Mouse (Mus musculus): ENCODE measurements around the gene Pik3ca. TPM values are rescaled to one million over a fixed set of nuclear protein-coding genes. Genes with fewer than 3 reads are reported as not detected.

Pik3ca gene
- polyA plus RNA-seq, 1 experiment from 2014 or later = 8.2 TPM

DNA sequence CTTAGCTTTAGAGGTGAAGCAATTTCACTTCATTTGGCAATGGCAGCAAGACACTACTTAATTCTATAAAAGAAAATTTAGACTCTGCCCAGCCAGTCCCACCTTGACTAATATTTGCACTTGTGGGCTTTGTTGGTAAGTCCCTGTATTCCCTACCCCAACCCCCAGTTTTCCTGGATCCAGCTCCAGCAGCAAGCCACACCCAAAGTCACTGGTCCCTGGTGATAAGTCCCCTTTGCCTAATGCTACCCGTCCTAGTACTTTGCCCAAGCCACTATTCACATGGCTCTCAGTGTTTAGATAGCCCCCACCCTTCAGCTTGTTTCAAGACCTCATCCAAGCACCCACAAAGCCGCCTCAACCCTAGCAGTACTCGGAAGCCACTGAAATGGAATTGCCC, 15.9 kb upstream of the Pik3ca start:
- WGBS = 79% methylated on average over 3 of the region's 3 CpGs
- Histone ChIP-seq H3K27me3 (replicated peaks; ENCODE audit: low read depth, poor library complexity, severe bottlenecking) (no peaks in the 10 kb centered on the region), H3K36me3 (replicated peaks) (no peaks in the 10 kb centered on the region), H3K27ac (replicated peaks) (no peak overlapping the region), H3K9me3 (no peaks in the 10 kb centered on the region), H3K4me1 (no peaks in the 10 kb centered on the region), H3K4me3 (no peak overlapping the region)
- no peak for DNase-seq (ENCODE audit: low spot score)

DNA sequence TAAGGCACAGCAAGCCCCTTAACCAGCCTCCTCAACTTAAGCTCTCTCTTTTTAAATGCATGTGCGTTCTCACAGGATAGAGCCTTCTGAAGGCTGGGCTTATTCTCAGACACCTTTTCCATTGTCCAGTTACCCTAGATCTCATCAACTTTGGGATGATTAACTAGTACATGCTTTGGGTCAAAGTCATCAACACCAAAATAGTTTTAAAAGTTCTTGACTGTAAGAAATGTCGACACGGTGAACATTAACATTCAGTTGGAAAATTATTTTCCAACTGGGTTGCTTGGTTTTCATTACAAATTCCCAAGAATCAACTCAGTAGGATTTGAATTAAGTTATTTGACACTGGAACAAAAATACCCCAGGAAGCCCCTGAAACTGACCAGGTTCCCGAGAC, 4.6 kb upstream of the Pik3ca start:
- H3K36me3 ChIP-seq (replicated peaks) = no peaks in the 10 kb centered on the region
- H3K4me3 ChIP-seq = no peak overlapping the region
- H3K27me3 ChIP-seq (replicated peaks; ENCODE audit: low read depth, poor library complexity, severe bottlenecking) = no peaks in the 10 kb centered on the region
- no peaks in the 10 kb centered on the region for H3K9me3 ChIP-seq
- no peak overlapping the region for H3K27ac ChIP-seq (replicated peaks)
- no peak for DNase-seq (ENCODE audit: low spot score)
- 90% methylated on average over 4 of the region's 4 CpGs for WGBS
- H3K4me1 ChIP-seq = peaks cover 6% of the 10 kb centered on the region

DNA sequence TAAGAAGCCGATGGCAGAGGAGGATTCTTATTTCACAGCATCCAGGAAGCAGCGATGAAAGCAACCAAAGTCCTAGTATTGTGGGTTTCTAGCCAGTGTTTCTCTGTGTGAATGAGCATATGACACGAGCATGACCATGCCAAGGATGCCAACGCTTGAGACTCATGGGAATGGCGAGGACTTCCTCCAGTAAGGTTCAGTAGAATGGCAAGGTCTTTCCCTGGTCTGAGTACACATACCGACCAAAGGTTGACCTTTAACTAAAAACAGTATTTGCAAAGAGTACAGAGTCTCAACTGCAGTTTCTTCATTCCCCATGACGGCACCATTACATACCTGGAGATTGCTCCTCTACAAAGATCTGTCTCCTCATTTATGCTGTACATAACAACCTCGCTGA, 3.5 kb upstream of the Pik3ca start:
- Histone ChIP-seq H3K9me3 (no peaks in the 10 kb centered on the region), H3K27me3 (replicated peaks; ENCODE audit: low read depth, poor library complexity, severe bottlenecking) (no peaks in the 10 kb centered on the region), H3K27ac (replicated peaks) (no peak overlapping the region), H3K36me3 (replicated peaks) (no peaks in the 10 kb centered on the region), H3K4me3 (no peak overlapping the region), H3K4me1 (peaks cover 13% of the 10 kb centered on the region)
- DNase-seq (ENCODE audit: low spot score) = no peak
- WGBS = 88% methylated on average over 8 of the region's 8 CpGs

DNA sequence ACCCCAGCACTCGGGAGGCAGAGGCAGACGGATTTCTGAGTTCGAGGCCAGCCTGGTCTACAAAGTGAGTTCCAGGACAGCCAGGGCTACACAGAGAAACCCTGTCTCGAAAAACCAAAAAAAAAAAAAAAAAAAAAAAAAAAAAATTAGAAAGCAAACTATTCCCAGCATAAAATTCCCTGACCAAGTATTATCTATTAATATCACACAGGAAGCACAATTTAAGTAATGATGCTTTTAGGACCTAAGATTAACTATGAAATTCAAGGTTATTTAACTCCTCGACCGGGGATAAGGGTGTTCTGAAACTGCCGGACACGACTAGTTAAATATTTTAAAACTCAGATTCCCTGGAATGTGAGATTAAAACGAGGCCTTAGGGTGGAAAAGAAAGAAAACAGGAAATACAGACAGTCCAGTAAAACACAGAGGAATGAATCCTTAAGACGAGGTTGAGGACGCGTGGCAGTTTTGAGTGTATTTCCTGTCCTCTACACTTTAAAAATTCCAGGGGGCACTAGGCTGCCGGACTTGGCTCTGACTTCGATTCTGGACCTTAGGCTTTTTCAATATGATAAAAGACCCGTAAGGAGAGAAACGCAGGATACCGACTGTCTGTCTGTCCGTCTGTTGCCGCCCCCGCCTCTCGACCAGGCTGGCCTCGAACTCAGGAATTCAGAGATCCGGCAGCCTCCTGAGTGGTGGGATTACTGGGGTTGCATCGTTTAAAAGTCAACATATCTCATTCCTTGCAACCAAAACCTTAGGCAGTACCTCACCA, 1.5 kb upstream of the Pik3ca start:
- H3K27ac ChIP-seq (replicated peaks) = peak overlapping the region; percentile 96
- peak overlapping the region; percentile 92 for H3K4me3 ChIP-seq
- no peaks in the 10 kb centered on the region for H3K9me3 ChIP-seq
- no peaks in the 10 kb centered on the region for H3K36me3 ChIP-seq (replicated peaks)
- no peaks in the 10 kb centered on the region for H3K27me3 ChIP-seq (replicated peaks; ENCODE audit: low read depth, poor library complexity, severe bottlenecking)
- WGBS = 28% methylated on average over 24 of the region's 24 CpGs
- DNase-seq (ENCODE audit: low spot score) = peak; percentile 45
- H3K4me1 ChIP-seq = peaks cover 31% of the 10 kb centered on the region

DNA sequence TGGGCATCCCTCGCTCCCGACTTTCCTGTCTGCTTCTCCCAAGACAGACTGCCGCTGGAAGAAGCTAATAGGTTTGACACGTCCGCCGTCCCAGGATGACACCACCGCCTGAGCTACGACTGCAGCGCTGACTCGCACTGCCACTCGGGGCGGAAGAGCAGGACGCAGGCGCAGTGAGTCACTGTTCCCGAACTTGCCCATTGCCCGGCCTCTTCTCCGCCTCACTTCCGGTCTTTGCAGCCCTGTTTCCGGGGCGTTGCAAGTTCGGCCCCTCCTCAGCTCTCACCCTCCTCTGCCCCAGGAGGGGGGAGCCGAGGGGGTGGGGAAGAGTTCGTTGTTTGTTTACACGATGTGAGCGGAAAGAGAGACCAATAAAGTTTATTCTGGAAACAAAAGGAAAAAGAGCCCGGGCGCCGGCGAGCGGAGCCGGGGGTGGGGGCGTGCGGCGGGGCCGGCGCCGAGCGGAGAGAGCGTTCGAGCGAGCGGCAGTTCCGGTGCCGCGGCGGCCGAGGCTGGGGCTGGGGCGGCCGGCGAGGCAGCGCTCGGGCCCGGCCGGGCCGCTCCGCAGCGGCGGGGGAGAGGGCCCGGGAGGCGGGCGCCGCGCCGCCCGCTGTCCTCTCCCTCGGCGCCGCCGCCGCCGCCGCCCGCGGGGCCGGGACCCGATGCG, 544 bp upstream of the Pik3ca start:
- no peaks in the 10 kb centered on the region for H3K9me3 ChIP-seq
- WGBS = 6% methylated on average over 64 of the region's 77 CpGs
- no peaks in the 10 kb centered on the region for H3K27me3 ChIP-seq (replicated peaks; ENCODE audit: low read depth, poor library complexity, severe bottlenecking)
- DNase-seq (ENCODE audit: low spot score) = peak; percentile 98
- peak overlapping the region; percentile 92 for H3K4me3 ChIP-seq
- no peaks in the 10 kb centered on the region for H3K36me3 ChIP-seq (replicated peaks)
- peaks cover 35% of the 10 kb centered on the region for H3K4me1 ChIP-seq
- H3K27ac ChIP-seq (replicated peaks) = peak overlapping the region; percentile 96

DNA sequence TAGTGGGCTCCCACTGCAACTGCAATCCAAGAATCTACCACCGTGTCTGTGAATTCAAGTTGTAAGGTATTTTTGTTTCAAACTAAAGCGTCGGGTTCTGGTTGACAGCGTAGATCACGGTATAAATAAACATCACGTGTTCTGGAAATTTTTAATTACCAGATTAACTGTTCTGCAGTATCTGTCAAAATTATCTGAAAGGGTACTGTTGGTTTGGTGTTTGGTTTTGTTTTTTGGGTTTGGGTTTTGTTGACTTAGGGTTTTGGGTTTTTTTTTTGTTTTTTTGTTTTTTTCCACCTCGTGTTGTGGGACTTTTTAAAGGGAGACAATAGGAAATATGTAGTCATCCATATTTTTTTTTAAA, 686 bp downstream of the Pik3ca start:
- 3% methylated on average over 7 of the region's 7 CpGs for WGBS
- H3K9me3 ChIP-seq = no peaks in the 10 kb centered on the region
- H3K27me3 ChIP-seq (replicated peaks; ENCODE audit: low read depth, poor library complexity, severe bottlenecking) = no peaks in the 10 kb centered on the region
- no peak for DNase-seq (ENCODE audit: low spot score)
- H3K36me3 ChIP-seq (replicated peaks) = no peaks in the 10 kb centered on the region
- H3K4me3 ChIP-seq = peak overlapping the region; percentile 92
- no peak overlapping the region for H3K27ac ChIP-seq (replicated peaks)
- H3K4me1 ChIP-seq = peaks cover 35% of the 10 kb centered on the region

DNA sequence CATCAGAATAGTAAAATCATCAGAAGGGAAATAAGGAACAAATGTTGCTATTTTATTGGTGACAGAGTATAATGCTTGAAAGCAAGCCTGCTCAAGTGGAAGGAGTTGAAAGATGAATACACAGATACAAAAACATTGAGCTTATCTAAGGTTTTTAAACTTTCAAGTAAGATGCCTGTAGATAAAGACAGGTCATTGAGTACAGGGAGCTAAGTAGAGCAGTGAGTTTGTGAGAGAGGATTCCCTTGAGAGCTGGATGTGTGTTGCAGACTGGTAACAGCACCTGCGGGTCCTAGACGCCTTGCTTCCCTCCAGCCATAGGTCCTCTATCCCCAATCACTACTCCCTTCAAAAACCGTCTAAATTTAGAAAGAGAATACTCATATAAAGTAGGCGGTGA, 1.2 kb downstream of the Pik3ca start:
- no peaks in the 10 kb centered on the region for H3K27me3 ChIP-seq (replicated peaks; ENCODE audit: low read depth, poor library complexity, severe bottlenecking)
- no peak for DNase-seq (ENCODE audit: low spot score)
- H3K4me3 ChIP-seq = peak overlapping the region; percentile 92
- 30% methylated on average over 4 of the region's 4 CpGs for WGBS
- no peaks in the 10 kb centered on the region for H3K9me3 ChIP-seq
- H3K36me3 ChIP-seq (replicated peaks) = no peaks in the 10 kb centered on the region
- H3K27ac ChIP-seq (replicated peaks) = no peak overlapping the region
- H3K4me1 ChIP-seq = peaks cover 35% of the 10 kb centered on the region

DNA sequence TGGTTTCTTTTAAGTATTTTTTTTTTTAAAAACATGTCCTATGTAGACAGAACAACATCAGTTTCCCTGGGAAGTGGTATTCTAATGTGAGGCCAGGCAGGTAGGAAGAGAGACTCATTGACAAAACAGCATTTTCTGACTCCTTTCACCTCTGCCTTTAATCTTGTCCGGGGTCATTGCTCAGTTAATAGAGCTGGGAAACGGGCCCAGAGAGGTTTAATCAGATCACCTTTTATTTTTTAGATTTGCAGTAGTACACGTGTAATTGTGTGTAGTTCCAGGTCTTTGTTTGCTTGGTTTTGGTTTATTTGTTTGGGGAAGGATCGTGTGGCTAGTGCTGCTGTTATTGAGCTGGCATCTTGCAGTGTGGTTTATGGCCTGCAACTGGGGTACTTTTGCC, 1.9 kb downstream of the Pik3ca start:
- Histone ChIP-seq H3K27ac (replicated peaks) (no peak overlapping the region), H3K9me3 (no peaks in the 10 kb centered on the region), H3K27me3 (replicated peaks; ENCODE audit: low read depth, poor library complexity, severe bottlenecking) (no peaks in the 10 kb centered on the region), H3K4me3 (0 out of 2 replicates have a peak overlapping the region, but pooled peaks have one; percentile 16), H3K4me1 (peaks cover 35% of the 10 kb centered on the region), H3K36me3 (replicated peaks) (no peaks in the 10 kb centered on the region)
- 37% methylated on average over 4 of the region's 4 CpGs for WGBS
- DNase-seq (ENCODE audit: low spot score) = no peak

DNA sequence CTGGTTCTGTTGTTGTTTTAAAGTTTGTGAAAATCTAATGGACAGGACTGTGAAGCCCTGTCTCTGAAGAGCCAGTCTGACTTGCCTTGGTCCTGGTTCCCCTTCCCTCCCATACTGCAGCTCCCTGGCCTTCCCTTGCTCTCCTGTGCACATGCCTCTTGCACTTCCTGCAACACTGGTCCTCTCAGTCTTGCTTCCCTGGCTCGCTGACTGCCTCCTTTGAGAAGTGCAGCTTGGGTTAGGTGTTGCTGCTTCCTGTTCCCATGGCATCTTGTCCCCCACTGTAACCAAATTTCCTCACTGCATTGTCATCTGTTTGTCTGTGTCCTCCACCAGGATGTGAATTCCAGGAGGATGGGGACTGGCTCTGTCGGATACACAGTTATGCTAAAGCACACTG, 2.5 kb downstream of the Pik3ca start:
- peak; percentile 13 for DNase-seq (ENCODE audit: low spot score)
- H3K27me3 ChIP-seq (replicated peaks; ENCODE audit: low read depth, poor library complexity, severe bottlenecking) = no peaks in the 10 kb centered on the region
- H3K36me3 ChIP-seq (replicated peaks) = no peaks in the 10 kb centered on the region
- 53% methylated on average over 2 of the region's 2 CpGs for WGBS
- no peak overlapping the region; the same call in 1 of the 2 replicates for H3K27ac ChIP-seq (replicated peaks)
- H3K9me3 ChIP-seq = no peaks in the 10 kb centered on the region
- peak overlapping the region; percentile 16; the same call in 1 of the 2 replicates for H3K4me3 ChIP-seq
- peaks cover 35% of the 10 kb centered on the region for H3K4me1 ChIP-seq

DNA sequence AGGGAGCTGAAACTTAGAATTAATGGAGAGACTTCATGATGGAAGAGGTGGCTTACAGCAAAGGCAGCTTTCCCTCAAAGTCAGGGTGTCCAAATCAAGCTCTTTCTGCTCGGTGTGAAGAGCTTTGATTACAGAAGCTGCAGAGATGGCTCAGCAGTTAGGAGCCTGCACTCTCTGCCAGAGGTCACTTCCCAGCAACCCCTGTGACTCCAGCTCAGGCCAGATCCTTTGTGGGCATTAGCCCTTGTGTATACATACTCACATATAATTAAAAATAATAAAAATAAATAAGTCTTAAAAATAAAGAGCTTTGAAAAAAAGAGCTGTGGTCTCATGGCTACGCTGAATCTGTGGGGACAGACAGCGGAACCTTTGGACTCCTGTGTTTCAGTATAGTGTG, 4.1 kb downstream of the Pik3ca start:
- Histone ChIP-seq H3K4me1 (peaks cover 29% of the 10 kb centered on the region), H3K4me3 (no peak overlapping the region), H3K27ac (replicated peaks) (no peak overlapping the region), H3K27me3 (replicated peaks; ENCODE audit: low read depth, poor library complexity, severe bottlenecking) (no peaks in the 10 kb centered on the region), H3K36me3 (replicated peaks) (no peaks in the 10 kb centered on the region), H3K9me3 (no peaks in the 10 kb centered on the region)
- WGBS = 74% methylated on average over 3 of the region's 3 CpGs
- DNase-seq (ENCODE audit: low spot score) = no peak

DNA sequence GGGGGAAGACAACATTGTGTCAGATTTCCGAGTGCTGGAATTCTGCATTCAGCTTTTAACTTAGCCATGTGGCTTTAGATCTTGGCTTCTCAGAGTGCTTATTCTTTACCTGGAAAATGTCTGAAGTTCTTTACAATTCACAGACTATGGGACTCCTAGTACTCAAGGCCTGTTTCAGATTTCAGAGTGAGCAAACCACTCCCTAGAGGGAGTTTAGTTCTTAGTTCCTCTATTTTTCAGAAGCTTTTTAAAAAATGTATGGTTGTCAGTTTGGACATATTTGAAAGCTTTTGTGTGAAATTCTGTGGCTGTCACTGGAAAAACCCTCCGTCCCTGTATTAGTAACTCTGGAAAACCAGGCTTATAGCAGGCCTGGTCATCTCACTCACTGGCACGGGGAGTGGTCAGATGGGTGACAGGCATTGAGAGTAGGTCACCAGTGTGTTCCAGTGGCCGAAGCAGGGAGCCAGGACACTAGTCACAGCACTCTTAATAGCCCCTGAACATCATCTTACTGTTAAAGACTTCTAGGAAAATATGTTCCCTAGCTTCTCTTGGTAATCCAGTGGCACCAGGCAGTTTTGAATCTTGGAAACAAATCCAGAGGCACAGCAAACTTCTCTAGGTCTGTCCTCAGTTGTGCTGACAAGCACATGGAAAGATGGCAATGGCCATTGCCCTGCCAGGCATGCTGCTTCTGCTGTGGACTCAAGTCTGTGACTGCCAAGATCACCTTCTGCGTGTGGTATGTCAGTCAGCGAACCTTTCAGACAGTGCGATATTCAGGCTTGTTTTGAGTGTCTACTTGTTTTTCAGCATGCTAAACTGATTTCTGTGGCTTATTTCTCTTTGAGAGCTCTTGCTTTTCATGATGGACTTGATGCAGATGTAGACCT, 5.8 kb downstream of the Pik3ca start:
- Histone ChIP-seq H3K4me1 (peaks cover 29% of the 10 kb centered on the region), H3K27me3 (replicated peaks; ENCODE audit: low read depth, poor library complexity, severe bottlenecking) (no peaks in the 10 kb centered on the region), H3K4me3 (no peak overlapping the region), H3K27ac (replicated peaks) (no peak overlapping the region), H3K36me3 (replicated peaks) (no peaks in the 10 kb centered on the region), H3K9me3 (no peaks in the 10 kb centered on the region)
- 86% methylated on average over 7 of the region's 7 CpGs for WGBS
- DNase-seq (ENCODE audit: low spot score) = no peak

DNA sequence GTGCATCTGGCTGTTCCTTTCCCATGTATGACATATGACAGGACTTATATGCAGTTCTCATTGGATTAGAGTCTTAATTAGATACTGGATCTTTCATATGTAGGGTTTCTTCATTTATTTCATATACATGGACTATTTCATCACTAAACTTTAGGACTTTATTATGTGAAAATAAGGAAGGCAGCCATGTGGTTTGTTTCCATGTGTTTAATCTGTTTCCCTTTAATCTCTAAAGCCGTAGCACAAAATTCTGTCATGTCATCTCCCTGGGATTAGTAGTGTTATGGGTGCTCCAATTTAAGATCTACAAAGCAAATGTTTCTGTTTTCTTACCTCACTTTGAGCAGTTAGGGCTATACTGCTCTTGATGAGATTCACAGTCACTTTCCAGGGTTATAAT, 8.2 kb downstream of the Pik3ca start:
- H3K27ac ChIP-seq (replicated peaks) = no peak overlapping the region
- H3K27me3 ChIP-seq (replicated peaks; ENCODE audit: low read depth, poor library complexity, severe bottlenecking) = no peaks in the 10 kb centered on the region
- no peaks in the 10 kb centered on the region for H3K36me3 ChIP-seq (replicated peaks)
- DNase-seq (ENCODE audit: low spot score) = no peak
- H3K4me1 ChIP-seq = peaks cover 5% of the 10 kb centered on the region
- H3K9me3 ChIP-seq = no peaks in the 10 kb centered on the region
- 92% methylated on average over 1 of the region's 1 CpGs for WGBS
- H3K4me3 ChIP-seq = no peak overlapping the region

All from embryonic facial prominence, embryonic 10.5 days (tissue).